Mouse (Mus musculus) erythroid progenitor cell, adult 5-6 weeks (primary cell): Measurements from ENCODE around the gene Selenop. TPM values are rescaled to one million over a fixed set of nuclear protein-coding genes. Genes with fewer than 3 reads are reported as not detected.
A peak's percentile ranks its signal among the peaks of the same experiment; 100 is the strongest.

Experiments
- ATAC-seq: replicated peaks from 2 replicates; pipeline ENCODE4 v1.8.0; 2016; ENCODE audit warnings: moderate number of reproducible peaks, mild to moderate bottlenecking, moderate TSS enrichment, inconsistent platforms; ENCODE audit not compliant: poor library complexity, low FRiP score, severe bottlenecking
- total RNA-seq, 2 experiments: library from RNA; stranded (forward) in 1 of 2; stranded (reverse) in 1 of 2; fragments of 150-400 nt in 1 of 2; fragments of 186-747, 209-891 nt in 1 of 2; gene quantifications; 2 replicates each; pipeline versions ENCODE4 v1.2.3 to v1.2.4; 2015 to 2017; ENCODE audit warnings: low replicate concordance in 2 of 2

Selenop gene
- total RNA-seq, 2 experiments from 2014 or later, result 88.5 to 375 TPM

GRCm38 (mm10) chr15:3269996-3270645 lies 1.8 kb downstream of the Selenop start:
- peak; percentile 50; the same call in 1 of the 2 replicates for ATAC-seq

GRCm38 (mm10) chr15:3270646-3271077 lies 2.3 kb downstream of the Selenop start:
- peak; percentile 73 for ATAC-seq

GRCm38 (mm10) chr15:3271216-3271615 lies 2.9 kb downstream of the Selenop start:
- 0 out of 2 replicates have a peak, but pooled peaks have one; percentile 33 for ATAC-seq

- no peak for ATAC-seq
Observed at GRCm38 (mm10) chr15:3273191-3273590, 4.8 kb downstream of the Selenop start.

GRCm38 (mm10) chr15:3277391-3277790 lies 9.0 kb downstream of the Selenop start:
- no peak for ATAC-seq

- no peak for ATAC-seq
Observed at GRCm38 (mm10) chr15:3279242-3279641, 10.9 kb downstream of the Selenop start.

GRCm38 (mm10) chr15:3281216-3281615 lies 12.9 kb downstream of the Selenop start:
- no peak for ATAC-seq

GRCm38 (mm10) chr15:3281737-3282136 lies 13.4 kb downstream of the Selenop start:
- ATAC-seq, result no peak

- no peak for ATAC-seq
Observed at GRCm38 (mm10) chr15:3286032-3286431, 17.7 kb downstream of the Selenop start.

- no peak for ATAC-seq
Observed at GRCm38 (mm10) chr15:3290435-3290834, 22.1 kb downstream of the Selenop start.

- ATAC-seq, result no peak
Observed at GRCm38 (mm10) chr15:3293477-3293876, 25.1 kb downstream of the Selenop start.

- ATAC-seq, result no peak
Observed at GRCm38 (mm10) chr15:3295986-3296385, 27.6 kb downstream of the Selenop start.

- ATAC-seq, result no peak
Observed at GRCm38 (mm10) chr15:3297615-3298014, 29.3 kb downstream of the Selenop start.

GRCm38 (mm10) chr15:3300361-3301100 lies 32.2 kb downstream of the Selenop start:
- no peak for ATAC-seq

- ATAC-seq, result no peak
Observed at GRCm38 (mm10) chr15:3303426-3303825, 35.1 kb downstream of the Selenop start, which contains the start of gene Ccdc152. Gene Ccdc152 (minus strand): TSS chr15:3303526.

- no peak for ATAC-seq
Observed at GRCm38 (mm10) chr15:3309856-3310255, 41.5 kb downstream of the Selenop start.

- ATAC-seq, result no peak
Observed at GRCm38 (mm10) chr15:3312937-3313336, 44.6 kb downstream of the Selenop start.

- ATAC-seq, result no peak
Observed at GRCm38 (mm10) chr15:3316617-3317016, 48.3 kb downstream of the Selenop start.

GRCm38 (mm10) chr15:3319929-3320328 lies 51.6 kb downstream of the Selenop start:
- no peak for ATAC-seq

- ATAC-seq, result no peak
Observed at GRCm38 (mm10) chr15:3323041-3323440, 54.7 kb downstream of the Selenop start.
